Mouse (Mus musculus) megakaryocyte-erythroid progenitor cell, adult 5-6 weeks (primary cell): ENCODE data around the gene Retreg1. TPM values are rescaled to one million over a fixed set of nuclear protein-coding genes. Genes with fewer than 3 reads are reported as not detected.

Source experiments
- ATAC-seq: replicated peaks from 2 replicates; pipeline ENCODE4 v1.8.0; 2016; ENCODE audit warnings: mild to moderate bottlenecking, inconsistent platforms; ENCODE audit not compliant: severe bottlenecking, poor library complexity, low FRiP score, low TSS enrichment
- total RNA-seq, 2 experiments: library from RNA; stranded (forward) in 1 of 2; stranded (reverse) in 1 of 2; fragments of 200-1000, 215-1000 nt in 1 of 2; fragments of >200 nt in 1 of 2; fragmentation: Nextera tagmentation in 1 of 2; gene quantifications; 2 replicates each; pipeline ENCODE4 v1.2.3; 2014 to 2017

The Retreg1 gene
- total RNA-seq, 2 experiments from 2014 or later, result 12.3 to 20.6 TPM

- no peak for ATAC-seq
These were observed 69.9 kb downstream of the Retreg1 start for GRCm38 (mm10) chr15:25912911-25913310.

GRCm38 (mm10) chr15:25913659-25914058, 70.7 kb downstream of the Retreg1 start:
- no peak for ATAC-seq

GRCm38 (mm10) chr15:25914160-25914559, 71.2 kb downstream of the Retreg1 start:
- ATAC-seq, result no peak

- ATAC-seq, result no peak
These were observed 72.0 kb downstream of the Retreg1 start for GRCm38 (mm10) chr15:25915013-25915412.

GRCm38 (mm10) chr15:25915574-25916205, 72.7 kb downstream of the Retreg1 start:
- no peak for ATAC-seq

GRCm38 (mm10) chr15:25916252-25916651, 73.3 kb downstream of the Retreg1 start:
- ATAC-seq, result no peak

GRCm38 (mm10) chr15:25918641-25919040, 75.7 kb downstream of the Retreg1 start:
- ATAC-seq, result no peak

- ATAC-seq, result peak; percentile 69
These were observed 77.0 kb downstream of the Retreg1 start for GRCm38 (mm10) chr15:25919995-25920394.

- ATAC-seq, result no peak
These were observed 77.9 kb downstream of the Retreg1 start for GRCm38 (mm10) chr15:25920886-25921285.

- no peak for ATAC-seq
These were observed 79.0 kb downstream of the Retreg1 start for GRCm38 (mm10) chr15:25922007-25922406.

- no peak for ATAC-seq
These were observed 80.9 kb downstream of the Retreg1 start for GRCm38 (mm10) chr15:25923916-25924315.

GRCm38 (mm10) chr15:25926171-25926570, 83.2 kb downstream of the Retreg1 start:
- ATAC-seq, result no peak

- ATAC-seq, result peak; percentile 51
These were observed 84.1 kb downstream of the Retreg1 start for GRCm38 (mm10) chr15:25927106-25927505.

GRCm38 (mm10) chr15:25928001-25928400, 85.0 kb downstream of the Retreg1 start:
- no peak for ATAC-seq

GRCm38 (mm10) chr15:25928831-25929230, 85.9 kb downstream of the Retreg1 start:
- ATAC-seq, result no peak

GRCm38 (mm10) chr15:25929518-25929917, 86.5 kb downstream of the Retreg1 start:
- ATAC-seq, result no peak

- no peak for ATAC-seq
These were observed 87.0 kb downstream of the Retreg1 start for GRCm38 (mm10) chr15:25929936-25930335.

GRCm38 (mm10) chr15:25930657-25931056, 87.7 kb downstream of the Retreg1 start:
- no peak for ATAC-seq

GRCm38 (mm10) chr15:25932497-25932896, 89.5 kb downstream of the Retreg1 start:
- 0 out of 2 replicates have a peak, but pooled peaks have one; percentile 0 for ATAC-seq

- ATAC-seq, result peak; percentile 90
These were observed 90.1 kb downstream of the Retreg1 start for GRCm38 (mm10) chr15:25932937-25933684.

- 0 out of 2 replicates have a peak, but pooled peaks have one; percentile 15 for ATAC-seq
These were observed 90.7 kb downstream of the Retreg1 start for GRCm38 (mm10) chr15:25933685-25934108.
